Mouse (Mus musculus): Measurements from ENCODE around the gene Slc22a27. TPM values are rescaled to one million over a fixed set of nuclear protein-coding genes. Genes with fewer than 3 reads are reported as not detected.
"Not testable (repeated sequence)": the region's sequence is repeated elsewhere in the genome, so short reads cannot be mapped to it uniquely, and the experiment has no call there.

The Slc22a27 gene
- polyA plus RNA-seq (2012; rRNA removed), result not detected in 2 replicates

DNA sequence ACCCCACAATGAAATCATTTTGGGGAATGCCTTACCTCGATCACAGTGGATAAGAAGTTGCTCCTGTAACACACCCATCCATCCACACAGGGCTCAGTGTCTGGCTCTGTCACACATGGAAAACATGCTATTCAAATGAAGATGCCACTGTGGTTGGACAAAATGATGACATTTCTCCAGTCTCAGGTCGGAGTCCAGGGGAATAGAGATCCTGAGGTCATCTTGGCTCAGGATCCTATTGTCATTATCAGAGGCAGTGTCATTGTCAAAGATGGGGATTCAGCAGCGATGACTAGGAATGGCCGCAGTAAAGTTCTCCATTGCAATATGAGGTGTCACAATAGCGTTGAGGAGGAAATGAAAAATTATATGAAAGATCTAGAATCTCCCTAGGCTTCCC, at the start of gene Slc22a27:
Gene Slc22a27 (minus strand): TSS at position 101 of the 400 bp plus-strand sequence.
- DNase-seq (ENCODE audit: extremely low spot score in 1 of 2, low spot score in 1 of 2), result not testable (repeated sequence)

DNA sequence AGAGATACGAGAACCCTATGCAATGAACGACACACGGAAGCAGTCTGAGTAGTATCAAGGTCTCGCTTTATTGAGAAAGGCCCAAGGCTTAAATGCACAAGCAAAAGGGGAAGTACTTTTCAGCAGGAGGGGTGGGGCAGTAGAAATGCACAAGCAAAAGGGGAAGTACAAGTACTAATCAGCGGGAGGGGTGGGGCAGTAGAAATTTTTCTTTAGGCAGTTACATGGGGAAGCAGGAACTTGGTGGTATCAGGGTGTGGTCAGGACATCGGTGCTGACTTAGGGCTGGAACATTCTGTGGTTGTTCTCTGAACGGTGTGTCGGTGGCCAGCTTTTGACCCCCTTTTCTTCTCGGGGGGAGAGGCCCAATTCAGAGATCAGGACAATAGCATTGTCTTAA, 45.8 kb upstream of the Slc22a27 start:
- DNase-seq (ENCODE audit: extremely low spot score in 1 of 2, low spot score in 1 of 2), result not testable (repeated sequence)

GRCm38 (mm10) chr19:8009086-8009485, 43.3 kb upstream of the Slc22a27 start:
- not testable (repeated sequence) for DNase-seq (ENCODE audit: extremely low spot score in 1 of 2, low spot score in 1 of 2)

GRCm38 (mm10) chr19:7968703-7969102, 2.9 kb upstream of the Slc22a27 start:
- DNase-seq (ENCODE audit: extremely low spot score in 1 of 2, low spot score in 1 of 2), result no peak

DNA sequence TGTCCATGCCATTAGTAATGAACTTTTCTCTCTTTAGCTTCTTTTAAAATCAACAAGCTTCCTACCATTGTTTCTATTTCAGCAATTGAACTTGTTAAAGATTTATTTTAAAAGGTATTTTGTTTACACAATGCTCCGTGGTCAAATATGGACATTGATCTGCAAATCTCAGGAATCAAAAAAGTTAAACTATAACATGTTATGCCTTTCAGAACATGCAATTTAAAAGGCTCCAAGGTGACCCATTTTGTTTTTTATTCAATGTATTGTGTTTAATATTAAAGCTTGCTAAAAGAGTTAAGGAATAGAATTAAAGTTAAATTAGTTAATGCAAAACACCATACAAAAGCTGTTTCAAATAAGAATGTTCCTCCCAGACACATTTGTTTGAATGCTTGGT, 723 bp upstream of the Slc22a27 start:
- not testable (repeated sequence) for DNase-seq (ENCODE audit: extremely low spot score in 1 of 2, low spot score in 1 of 2)

DNA sequence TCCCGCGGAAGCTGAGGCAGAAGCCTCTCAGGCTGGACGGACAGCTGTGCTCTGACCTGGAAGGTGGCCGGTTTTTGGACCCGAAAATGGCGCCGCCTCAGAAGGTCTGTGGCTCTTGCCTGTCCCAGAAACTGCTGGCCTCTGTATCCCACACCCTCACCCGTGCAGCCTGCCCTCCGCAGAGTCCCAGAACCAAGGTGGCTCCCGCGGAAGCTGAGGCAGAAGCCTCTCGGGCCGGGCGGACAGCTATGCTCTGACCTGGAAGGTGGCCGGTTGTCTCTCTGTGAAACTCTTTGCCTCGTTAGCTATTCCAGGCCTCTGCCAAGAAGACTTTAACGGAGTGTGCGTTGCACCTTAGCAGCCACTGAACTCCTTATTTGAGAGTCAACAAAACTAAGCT, 26.4 kb downstream of the Slc22a27 start:
- not testable (repeated sequence) for DNase-seq (ENCODE audit: extremely low spot score in 1 of 2, low spot score in 1 of 2)

DNA sequence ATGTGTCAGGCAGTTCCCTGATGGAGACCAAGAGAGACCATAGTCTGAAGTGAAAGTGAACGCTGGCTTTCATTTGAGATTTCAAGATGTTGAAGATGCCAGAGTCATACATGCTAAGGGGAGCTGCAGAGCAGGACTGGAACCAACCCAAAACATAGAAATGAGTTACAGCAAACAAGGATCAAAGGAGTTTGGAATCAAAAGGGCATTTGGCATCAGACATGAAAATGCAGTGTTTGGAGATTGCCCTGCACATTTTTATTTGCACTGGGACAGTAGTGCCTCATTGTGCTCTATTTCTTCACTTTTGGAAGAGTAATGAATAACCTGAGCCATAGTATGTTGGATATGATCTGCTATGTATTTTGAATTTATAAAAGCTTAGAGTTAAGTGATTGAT, 89.2 kb downstream of the Slc22a27 start:
- DNase-seq (ENCODE audit: extremely low spot score in 1 of 2, low spot score in 1 of 2), result no peak

- DNase-seq (ENCODE audit: extremely low spot score in 1 of 2, low spot score in 1 of 2), result no peak
These were observed 136.0 kb downstream of the Slc22a27 start for GRCm38 (mm10) chr19:7829851-7830250.

Other genes with a start within 250 kb of the Slc22a27 start
- not detected in 2 replicates for gene Slc22a26, start 163.4 kb downstream of the Slc22a27 start, polyA plus RNA-seq (2012; rRNA removed)
- not detected in 2 replicates for gene Slc22a28, start 166.0 kb upstream of the Slc22a27 start, polyA plus RNA-seq (2012; rRNA removed)